Mouse (Mus musculus) CH12.LX (cell line): ENCODE measurements at regions not wholly inside any gene's neighbourhood (a gene's known extent, or its start where the extent isn't known, plus 50 kb on each side); places are given as distances from the start of the nearest gene placed in this dataset.
"Not testable (repeated sequence)": the region's sequence is repeated elsewhere in the genome, so short reads cannot be mapped to it uniquely, and the experiment has no call there.

Source experiments
- DNase-seq: peaks from one replicate; pipeline ENCODE4 v3.0.0-alpha.2; 2013; ENCODE audit errors: extremely low read depth
- H3K27ac ChIP-seq: 2 replicates; pipeline ENCODE4 v1.5.1; 2012; ENCODE audit warnings: low read depth, mild to moderate bottlenecking, control low read depth, moderate library complexity; ENCODE audit not compliant: insufficient read depth
- H3K27me3 ChIP-seq: replicated peaks from 2 replicates; pipeline ENCODE3; 2012; ENCODE audit warnings: inconsistent platforms
- H3K36me3 ChIP-seq, 2 experiments: replicated peaks in 1 of 2; 2 replicates each; pipeline versions ENCODE3 to v1.6.1; 2012; ENCODE audit warnings: inconsistent platforms in 1 of 2, low read length in 1 of 2, mild to moderate bottlenecking in 1 of 2, mixed read lengths in 1 of 2, moderate library complexity in 1 of 2; ENCODE audit not compliant: control insufficient read depth in 1 of 2, insufficient read depth in 1 of 2
- H3K4me1 ChIP-seq, 2 experiments: 2 replicates each; pipeline ENCODE4 v1.6.1; 2012; ENCODE audit warnings: inconsistent platforms in 1 of 2, moderate library complexity in 1 of 2; ENCODE audit not compliant: insufficient read depth in 2 of 2, control insufficient read depth in 1 of 2
- H3K4me2 ChIP-seq: 2 replicates; pipeline ENCODE4 v1.6.1; 2012; ENCODE audit warnings: low read depth, mild to moderate bottlenecking, control low read depth; ENCODE audit not compliant: poor library complexity, insufficient read depth, severe bottlenecking
- H3K4me3 ChIP-seq, 3 experiments: fragments of 150-350 bp in 1 of 3; sonication (generic) in 1 of 3; replicated peaks in 1 of 3; 2 replicates each; pipeline versions ENCODE3 to v1.5.1; 2011 to 2012; ENCODE audit warnings: low read depth in 2 of 3, low read length in 2 of 3, mild to moderate bottlenecking in 2 of 3, moderate library complexity in 2 of 3, control low read depth in 1 of 3, improper control_type of control experiment in 1 of 3, inconsistent platforms in 1 of 3, mixed read lengths in 1 of 3; ENCODE audit not compliant: poor library complexity in 1 of 3
- H3K79me2 ChIP-seq: replicated peaks from 2 replicates; pipeline ENCODE4 v1.6.1; 2012; ENCODE audit warnings: mild to moderate bottlenecking, moderate library complexity; ENCODE audit not compliant: control insufficient read depth, poor library complexity, insufficient read depth, severe bottlenecking; ENCODE audit errors: extremely low read depth
- H3K9ac ChIP-seq: 2 replicates; pipeline ENCODE4 v1.6.1; 2012; ENCODE audit warnings: low read depth, mild to moderate bottlenecking, control low read depth, moderate library complexity; ENCODE audit not compliant: insufficient read depth
- H3K9me3 ChIP-seq: replicated peaks from 2 replicates; pipeline ENCODE3; 2012; ENCODE audit warnings: low read length, inconsistent platforms, mixed read lengths
- CHD2 ChIP-seq: IDR thresholded peaks from 2 replicates; pipeline ENCODE4 v1.6.1; 2011; ENCODE audit warnings: low read length, improper control_type of control experiment
- CTCF ChIP-seq, 2 experiments: IDR thresholded peaks in 1 of 2; conservative IDR thresholded peaks in 1 of 2; 2 replicates each; pipeline ENCODE4 v1.5.1; 2011 to 2012; ENCODE audit warnings: low read depth in 2 of 2, low read length in 2 of 2, improper control_type of control experiment in 1 of 2, inconsistent platforms in 1 of 2, mild to moderate bottlenecking in 1 of 2, moderate library complexity in 1 of 2
- ELF1 ChIP-seq: IDR thresholded peaks from 2 replicates; pipeline ENCODE4 v1.6.1; 2014; ENCODE audit warnings: low read depth, mild to moderate bottlenecking, inconsistent platforms, low read length, improper control_type of control experiment
- ETS1 ChIP-seq: conservative IDR thresholded peaks from 2 replicates; pipeline ENCODE4 v1.6.1; 2012; ENCODE audit warnings: low read depth, mild to moderate bottlenecking, inconsistent platforms, low read length, improper control_type of control experiment, moderate library complexity
- GABPA ChIP-seq: IDR thresholded peaks from 2 replicates; pipeline ENCODE4 v1.6.1; 2012; ENCODE audit warnings: low read depth, low read length, improper control_type of control experiment, inconsistent platforms; ENCODE audit not compliant: insufficient replicate concordance
- HCFC1 ChIP-seq: IDR thresholded peaks from 2 replicates; pipeline ENCODE4 v1.6.1; 2012; ENCODE audit warnings: low read depth, mild to moderate bottlenecking, inconsistent platforms, low read length, improper control_type of control experiment
- JUN ChIP-seq: IDR thresholded peaks from 2 replicates; pipeline ENCODE4 v1.6.1; 2011; ENCODE audit warnings: low read depth, mild to moderate bottlenecking, low read length, improper control_type of control experiment, moderate library complexity; ENCODE audit not compliant: insufficient read depth
- KAT2A ChIP-seq: IDR thresholded peaks from 2 replicates; pipeline ENCODE4 v1.6.1; 2012; ENCODE audit warnings: low read length, improper control_type of control experiment, inconsistent platforms; ENCODE audit not compliant: insufficient replicate concordance
- MAFK ChIP-seq: IDR thresholded peaks from 2 replicates; pipeline ENCODE4 v1.6.1; 2011; ENCODE audit warnings: low read length, improper control_type of control experiment; ENCODE audit not compliant: insufficient replicate concordance
- MAZ ChIP-seq: IDR thresholded peaks from 2 replicates; pipeline ENCODE4 v1.6.1; 2012; ENCODE audit warnings: low read depth, mild to moderate bottlenecking, inconsistent platforms, low read length, improper control_type of control experiment, moderate library complexity
- MEF2A ChIP-seq: IDR thresholded peaks from 2 replicates; pipeline ENCODE4 v1.6.1; 2014; ENCODE audit warnings: low read depth, mild to moderate bottlenecking, inconsistent platforms, low read length, improper control_type of control experiment, borderline replicate concordance
- MXI1 ChIP-seq: IDR thresholded peaks from 2 replicates; pipeline ENCODE4 v1.6.1; 2011; ENCODE audit warnings: mild to moderate bottlenecking, low read depth, low read length, improper control_type of control experiment
- NELFE ChIP-seq: IDR thresholded peaks from 2 replicates; pipeline ENCODE4 v1.6.1; 2011; ENCODE audit warnings: low read depth, low read length, improper control_type of control experiment
- NRF1 ChIP-seq: IDR thresholded peaks from 2 replicates; pipeline ENCODE4 v1.6.1; 2014; ENCODE audit warnings: low read depth, mild to moderate bottlenecking, inconsistent platforms, low read length, improper control_type of control experiment, moderate library complexity
- PAX5 ChIP-seq: IDR thresholded peaks from 2 replicates; pipeline ENCODE4 v1.6.1; 2012; ENCODE audit warnings: low read length, inconsistent platforms, mixed read lengths
- POLR2A ChIP-seq: IDR thresholded peaks from 2 replicates; pipeline ENCODE4 v1.6.1; 2011; ENCODE audit warnings: low read depth, mild to moderate bottlenecking, improper control_type of control experiment, low read length
- POLR2AphosphoS2 ChIP-seq: IDR thresholded peaks from 2 replicates; pipeline ENCODE4 v1.6.1; 2011; ENCODE audit warnings: low read depth, low read length, improper control_type of control experiment
- RCOR1 ChIP-seq: conservative IDR thresholded peaks from 2 replicates; pipeline ENCODE4 v1.6.1; 2012; ENCODE audit warnings: low read depth, mild to moderate bottlenecking, inconsistent platforms, low read length, improper control_type of control experiment
- USF2 ChIP-seq: conservative IDR thresholded peaks from 2 replicates; pipeline ENCODE4 v1.6.1; 2011; ENCODE audit warnings: low read depth, low read length, improper control_type of control experiment
- ZC3H11A ChIP-seq: IDR thresholded peaks from 2 replicates; pipeline ENCODE4 v1.6.1; 2012; ENCODE audit warnings: low read depth, mild to moderate bottlenecking, inconsistent platforms, low read length, improper control_type of control experiment
- dilution Hi-C: fragments of 300-500 bp; cut with MboI; formaldehyde crosslinking; loops from 2 replicates; pipeline ENCODE4 v1.14.3; 2020; ENCODE audit warnings: low sequenced_read_pairs; ENCODE audit not compliant: extremely low pct_unique_long_range_greater_than_20kb, extremely low pct_ligation_motif_present
- in situ Hi-C: fragments of 300-500 bp; cut with MboI; formaldehyde crosslinking; loops from 3 replicates; pipeline ENCODE4 v1.14.3; 2019; ENCODE audit warnings: low sequenced_read_pairs, low pct_ligation_motif_present, low pct_unique_long_range_greater_than_20kb, mixed read lengths

GRCm38 (mm10) chr4:71291741-71292149 lies 466.0 kb downstream of the Gm11232 start (continued):
- TF ChIP-seq RCOR1, result 0 out of 2 replicates have a peak, but pooled peaks have one; percentile 40
- peak; percentile 76 for TF ChIP-seq ETS1

- Histone ChIP-seq H3K4me2 (peak overlapping the region; percentile 69), H3K27ac (peak overlapping the region; percentile 27; the same call in 1 of the 2 replicates), H3K4me3 (peak overlapping the region in 2 of 3 experiments; percentile 15 to 29)
- DNase-seq, result peak; percentile 77
- H3K27me3 ChIP-seq, in situ Hi-C loops, H3K9me3 ChIP-seq, dilution Hi-C loops, H3K36me3 ChIP-seq, H3K9ac ChIP-seq, H3K79me2 ChIP-seq, H3K4me1 ChIP-seq: not testable (repeated sequence)
- TF ChIP-seq MXI1, result 0 out of 2 replicates have a peak, but pooled peaks have one; percentile 30
- TF ChIP-seq NELFE, result 0 out of 2 replicates have a peak, but pooled peaks have one; percentile 20
- peak; percentile 74 for TF ChIP-seq NRF1
Measured at GRCm38 (mm10) chr4:71291111-71291740, 466.5 kb downstream of the Gm11232 start.

- Histone ChIP-seq H3K9ac (no peak overlapping the region), H3K4me2 (no peak overlapping the region), H3K27ac (no peak overlapping the region), H3K79me2 (no peaks in the 10 kb centered on the region), H3K4me3 (no peak overlapping the region), H3K9me3 (no peaks in the 10 kb centered on the region), H3K36me3 (no peaks in the 10 kb centered on the region), H3K4me1 (no peaks in the 10 kb centered on the region), H3K27me3 (no peaks in the 10 kb centered on the region)
- no peak for DNase-seq
- dilution Hi-C loops (no loop called here), in situ Hi-C loops (no loop called here)
- TF ChIP-seq HCFC1 (no peak), JUN (no peak), MAFK (no peak), NRF1 (no peak), ELF1 (no peak)
Measured at GRCm38 (mm10) chr4:71283147-71283546, 474.6 kb downstream of the Gm11232 start.

- Histone ChIP-seq H3K36me3 (no peaks in the 10 kb centered on the region), H3K9ac (no peak overlapping the region)
- dilution Hi-C loops, result no loop called here
- TF ChIP-seq POLR2AphosphoS2 (no peak), KAT2A (no peak), ZC3H11A (no peak), CHD2 (no peak), GABPA (no peak), PAX5 (no peak), USF2 (no peak), MAZ (no peak), CTCF (conservative IDR thresholded peaks at IDR 0.05 in 1 of 2, IDR thresholded peaks at IDR 0.05 in 1 of 2; ENCODE audit: low read depth in 2 of 2, low read length in 2 of 2) (no peak), MEF2A (no peak), NRF1 (no peak), NELFE (no peak), MAFK (no peak), RCOR1 (no peak), ETS1 (no peak), POLR2A (no peak)
- TF ChIP-seq, all 38 proteins: peak for 0
- H3K4me3 ChIP-seq, result no peak overlapping the region
- DNase-seq, result no peak
- no peaks in the 10 kb centered on the region for H3K9me3 ChIP-seq
- H3K79me2 ChIP-seq, result no peaks in the 10 kb centered on the region
- no peak overlapping the region for H3K4me2 ChIP-seq
- H3K27me3 ChIP-seq, result no peaks in the 10 kb centered on the region
- no peaks in the 10 kb centered on the region for H3K4me1 ChIP-seq
- in situ Hi-C loops, result no loop called here
- no peak overlapping the region for H3K27ac ChIP-seq
Measured at GRCm38 (mm10) chr4:71279710-71280109, 478.1 kb downstream of the Gm11232 start.
